Mouse (Mus musculus) large intestine, adult 2 months (tissue): ENCODE results near the gene Raet1d. TPM values are rescaled to one million over a fixed set of nuclear protein-coding genes. Genes with fewer than 3 reads are reported as not detected.

ENCODE experiments used
- polyA plus RNA-seq: library from polyadenylated mRNA; depleted of rRNA; stranded (reverse); fragments of >200 nt; gene quantifications from 2 replicates; pipeline ENCODE4 v1.2.3, GENCODE M21; 2012; rRNA removed

Gene Raet1d
- polyA plus RNA-seq, 1 experiment: 0.06 TPM

Other genes starting within 250 kb of the Raet1d start
- gene E030030I06Rik, start 211.3 kb upstream of the Raet1d start, polyA plus RNA-seq: 7.0 and 8.7 TPM in 2 replicates
- gene Raet1e, start 202.0 kb upstream of the Raet1d start, polyA plus RNA-seq: 0.77 and 1.5 TPM in 2 replicates
- gene H60b, start 202.0 kb upstream of the Raet1d start, polyA plus RNA-seq: not detected in 2 replicates